Mouse (Mus musculus) midbrain, postnatal 0 days (tissue): Measurements from ENCODE around the gene Krtap19-9b. TPM values are rescaled to one million over a fixed set of nuclear protein-coding genes. Genes with fewer than 3 reads are reported as not detected.

Source experiments
- ATAC-seq: fragments of 200-750 bp; cut with Nextera tagmentation; 2 replicates; pipeline ENCODE4 v1.8.0; 2017; ENCODE audit warnings: moderate number of reproducible peaks, mild to moderate bottlenecking, moderate TSS enrichment, moderate library complexity; ENCODE audit not compliant: low FRiP score
- DNase-seq: peaks from one replicate; pipeline ENCODE4 v3.0.0-alpha.2; 2015; ENCODE audit warnings: low spot score
- H3K27ac ChIP-seq: fragments of 300-500 bp; sonication (generic); 2 replicates; pipeline ENCODE4 v1.5.1; 2014; ENCODE audit warnings: low read depth, mild to moderate bottlenecking, low read length, mixed read lengths
- H3K27me3 ChIP-seq: fragments of 300-500 bp; sonication (generic); 2 replicates; pipeline ENCODE4 v1.6.1; 2014; ENCODE audit warnings: low read length, control low read depth, mixed read lengths; ENCODE audit not compliant: insufficient read depth
- H3K36me3 ChIP-seq: fragments of 300-500 bp; sonication (generic); 2 replicates; pipeline ENCODE4 v1.6.1; 2014; ENCODE audit warnings: low read length, control low read depth, mixed read lengths; ENCODE audit not compliant: insufficient read depth
- H3K4me1 ChIP-seq: fragments of 300-500 bp; sonication (generic); 2 replicates; pipeline ENCODE4 v1.6.1; 2014; ENCODE audit warnings: mild to moderate bottlenecking, control low read depth, antibody characterized with exemption, low read length, mixed read lengths; ENCODE audit not compliant: insufficient read depth
- H3K4me2 ChIP-seq: fragments of 300-500 bp; sonication (generic); 2 replicates; pipeline ENCODE4 v1.6.1; 2014; ENCODE audit warnings: low read depth, mild to moderate bottlenecking, low read length, mixed read lengths; ENCODE audit not compliant: poor library complexity, severe bottlenecking
- H3K4me3 ChIP-seq: fragments of 300-500 bp; sonication (generic); 2 replicates; pipeline ENCODE4 v1.5.1; 2014; ENCODE audit warnings: low read depth, mild to moderate bottlenecking, low read length, moderate library complexity
- H3K9ac ChIP-seq: fragments of 300-500 bp; sonication (generic); replicated peaks from 2 replicates; pipeline ENCODE4 v1.6.1; 2014; ENCODE audit warnings: mild to moderate bottlenecking, low read length, moderate library complexity, mixed read lengths; ENCODE audit not compliant: poor library complexity, severe bottlenecking
- H3K9me3 ChIP-seq: fragments of 300-500 bp; sonication (generic); 2 replicates; pipeline ENCODE4 v1.6.1; 2016; ENCODE audit warnings: low read length, control low read depth
- CTCF ChIP-seq: IDR thresholded peaks from 2 replicates; pipeline ENCODE4 v1.5.1; 2016; ENCODE audit warnings: antibody characterized with exemption, mild to moderate bottlenecking
- WGBS: fragments of 180-500 bp; shearing (Covaris S2); extraction: QIAGEN DNeasy Blood & Tissue Kit; methylation state at CpG from one replicate; pipeline ENCODE4 v1.1.7; 2014; 5-methylcytosine and 5-hydroxymethylcytosine counted together
- polyA plus RNA-seq: library from polyadenylated mRNA; unstranded; fragments of >200 nt; fragmentation: Nextera tagmentation; extraction: Ambion mirVana; gene quantifications from 2 replicates; pipeline ENCODE4 v1.2.1, GENCODE M21; 2015
- total RNA-seq: library from RNA; depleted of rRNA; stranded (reverse); fragments of >200 nt; gene quantifications from 2 replicates; pipeline ENCODE4 v1.2.3, GENCODE M21; 2014; rRNA removed

Krtap19-9b gene
- not detected in 2 replicates for total RNA-seq
- not detected in 2 replicates for polyA plus RNA-seq

DNA sequence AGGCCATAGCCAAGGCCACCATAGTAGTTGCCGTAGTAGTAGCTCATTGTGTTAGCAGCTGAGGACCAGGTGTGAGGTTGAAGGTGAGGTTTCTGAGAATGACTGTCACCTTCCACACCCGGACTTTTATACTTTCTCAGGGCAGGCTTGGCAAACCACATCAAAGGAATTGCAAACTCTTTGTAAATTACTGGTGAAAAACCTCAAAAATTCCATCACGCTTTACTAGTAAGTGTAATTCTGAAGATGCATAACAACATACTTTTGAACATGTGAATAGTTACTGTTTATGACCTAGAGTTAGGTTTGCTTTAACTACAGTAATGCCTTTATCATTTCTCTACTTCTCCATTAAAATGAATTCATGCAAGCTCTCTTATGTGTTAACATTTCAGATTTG is at the start of gene Krtap19-9b:
Krtap19-9b (minus strand) TSS at position 101 of the 400 bp plus-strand sequence.
- H3K36me3 ChIP-seq = no peaks in the 10 kb centered on the region
- H3K4me3 ChIP-seq = no peak within 1 kb of the TSS
- H3K9ac ChIP-seq = no peak within 1 kb of the TSS
- no peak for ATAC-seq
- H3K4me1 ChIP-seq = no peaks in the 10 kb centered on the region
- WGBS = 96% methylated on average over 3 of the region's 3 CpGs
- no peak for DNase-seq
- H3K4me2 ChIP-seq = no peak within 1 kb of the TSS
- no peak within 1 kb of the TSS for H3K27ac ChIP-seq
- 0 out of 2 replicates have a peak, but pooled peaks cover 3% of the 10 kb centered on the region for H3K9me3 ChIP-seq
- no peak for TF ChIP-seq CTCF
- no peaks in the 10 kb centered on the region for H3K27me3 ChIP-seq

DNA sequence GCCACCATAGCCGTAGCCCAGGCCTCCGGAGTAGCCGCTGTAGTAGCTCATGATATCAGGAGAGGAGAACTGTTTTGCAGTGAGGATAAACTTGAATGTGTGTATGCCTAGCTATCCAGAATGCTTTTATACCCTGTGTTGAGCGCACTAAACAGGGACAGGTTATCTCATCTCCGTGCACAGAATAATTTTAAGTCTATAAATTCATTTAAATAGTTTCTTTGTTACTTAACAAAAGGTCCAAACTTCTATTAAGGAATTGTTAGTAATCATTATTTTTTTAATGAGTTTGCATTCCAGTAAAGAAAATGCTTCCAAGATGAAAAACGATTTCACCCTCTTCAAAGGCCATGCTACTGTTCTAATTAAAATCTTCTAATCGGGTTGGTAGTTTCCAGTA is 30.7 kb upstream of the Krtap19-9b start, which contains the start of gene Krtap16-3:
Krtap16-3 (minus strand) TSS at position 101 of the 400 bp plus-strand sequence.
- DNase-seq (no peak), ATAC-seq (no peak)
- Histone ChIP-seq H3K36me3 (no peaks in the 10 kb centered on the region), H3K4me1 (no peaks in the 10 kb centered on the region), H3K27me3 (no peaks in the 10 kb centered on the region), H3K9ac (no peak within 1 kb of the TSS), H3K9me3 (no peaks in the 10 kb centered on the region), H3K4me2 (no peak within 1 kb of the TSS), H3K4me3 (no peak within 1 kb of the TSS), H3K27ac (no peak within 1 kb of the TSS)
- TF ChIP-seq CTCF = no peak
- 89% methylated on average over 7 of the region's 7 CpGs for WGBS

DNA sequence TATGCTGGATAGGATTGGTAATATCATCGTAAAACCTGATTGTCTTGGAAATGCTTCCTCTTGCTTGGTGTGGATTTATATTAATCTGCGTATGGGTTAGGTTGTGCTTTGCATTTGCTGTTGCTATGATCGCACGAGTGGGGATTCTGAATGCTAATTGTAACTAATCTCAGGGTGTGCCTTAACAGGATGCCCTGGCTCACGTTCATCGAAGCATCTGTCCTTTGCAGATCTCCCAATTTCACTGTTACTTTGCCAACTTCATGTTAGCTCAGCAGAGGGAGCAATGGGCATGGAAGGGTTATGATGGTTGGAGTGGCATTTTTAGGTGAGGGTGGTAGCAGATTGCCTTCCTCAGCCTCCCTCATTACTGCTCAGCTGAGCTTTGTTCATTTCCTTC is 9.0 kb upstream of the Krtap19-9b start:
- H3K36me3 ChIP-seq = no peaks in the 10 kb centered on the region
- H3K9me3 ChIP-seq = no peaks in the 10 kb centered on the region
- H3K27me3 ChIP-seq = no peaks in the 10 kb centered on the region
- no peak overlapping the region for H3K27ac ChIP-seq
- no peak overlapping the region for H3K4me2 ChIP-seq
- TF ChIP-seq CTCF = no peak
- WGBS = 67% methylated on average over 6 of the region's 6 CpGs
- H3K4me3 ChIP-seq = no peak overlapping the region
- DNase-seq = peak; percentile 49
- no peak for ATAC-seq
- no peak overlapping the region for H3K9ac ChIP-seq
- H3K4me1 ChIP-seq = no peaks in the 10 kb centered on the region

DNA sequence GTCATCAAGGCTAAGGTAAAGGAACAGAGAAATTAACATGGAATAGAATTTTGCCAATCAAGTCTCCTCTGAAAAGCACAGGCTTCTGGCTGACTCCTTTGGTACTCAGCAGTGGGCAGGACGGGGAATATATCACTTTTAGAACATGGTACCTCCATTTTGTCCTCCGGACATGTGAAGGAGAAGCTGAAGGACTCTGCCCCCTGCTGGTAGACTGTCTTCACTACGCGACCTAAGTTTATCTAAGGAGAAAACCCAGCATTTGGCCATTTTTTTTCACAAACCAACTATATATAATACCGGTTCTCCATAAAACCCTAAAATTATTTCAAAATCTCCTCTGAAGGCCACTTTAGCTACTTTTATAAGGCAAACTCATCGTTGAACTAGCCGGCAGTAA is 6.2 kb upstream of the Krtap19-9b start:
- no peaks in the 10 kb centered on the region for H3K9me3 ChIP-seq
- H3K4me1 ChIP-seq = no peaks in the 10 kb centered on the region
- no peak overlapping the region for H3K4me2 ChIP-seq
- no peaks in the 10 kb centered on the region for H3K36me3 ChIP-seq
- TF ChIP-seq CTCF = peak; percentile 45
- no peaks in the 10 kb centered on the region for H3K27me3 ChIP-seq
- DNase-seq = no peak
- 84% methylated on average over 7 of the region's 7 CpGs for whole genome bisulfite sequencing
- no peak for ATAC-seq
- no peak overlapping the region for H3K9ac ChIP-seq
- H3K27ac ChIP-seq = no peak overlapping the region
- H3K4me3 ChIP-seq = no peak overlapping the region

DNA sequence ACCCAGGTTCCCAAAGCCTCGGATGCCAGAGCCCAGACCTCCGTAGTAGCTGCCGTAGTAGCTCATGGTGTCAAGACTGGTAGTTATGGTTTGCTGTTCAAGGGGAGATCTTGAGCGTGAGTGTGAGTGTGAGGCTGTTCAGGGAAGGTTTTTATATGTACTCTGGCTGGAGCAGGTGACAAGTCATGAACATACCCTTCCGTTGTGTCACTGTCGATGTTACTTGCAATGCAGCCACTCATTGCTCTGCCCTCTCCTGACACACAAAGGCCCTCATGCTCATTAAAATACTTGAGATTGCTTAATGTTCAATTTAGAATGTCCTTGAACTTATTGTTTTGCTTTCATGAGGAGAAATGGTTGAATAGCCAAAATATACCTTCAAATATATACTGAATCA is 35.7 kb downstream of the Krtap19-9b start, which contains the start of gene Krtap19-5:
Krtap19-5 (minus strand) TSS at position 101 of the 400 bp plus-strand sequence.
- H3K9ac ChIP-seq = no peak within 1 kb of the TSS
- ATAC-seq = no peak
- no peak within 1 kb of the TSS for H3K4me2 ChIP-seq
- H3K27me3 ChIP-seq = no peaks in the 10 kb centered on the region
- no peak within 1 kb of the TSS for H3K27ac ChIP-seq
- H3K9me3 ChIP-seq = no peaks in the 10 kb centered on the region
- no peak for DNase-seq
- no peaks in the 10 kb centered on the region for H3K4me1 ChIP-seq
- TF ChIP-seq CTCF = no peak
- H3K4me3 ChIP-seq = no peak within 1 kb of the TSS
- 93% methylated on average over 6 of the region's 6 CpGs for WGBS
- no peaks in the 10 kb centered on the region for H3K36me3 ChIP-seq

DNA sequence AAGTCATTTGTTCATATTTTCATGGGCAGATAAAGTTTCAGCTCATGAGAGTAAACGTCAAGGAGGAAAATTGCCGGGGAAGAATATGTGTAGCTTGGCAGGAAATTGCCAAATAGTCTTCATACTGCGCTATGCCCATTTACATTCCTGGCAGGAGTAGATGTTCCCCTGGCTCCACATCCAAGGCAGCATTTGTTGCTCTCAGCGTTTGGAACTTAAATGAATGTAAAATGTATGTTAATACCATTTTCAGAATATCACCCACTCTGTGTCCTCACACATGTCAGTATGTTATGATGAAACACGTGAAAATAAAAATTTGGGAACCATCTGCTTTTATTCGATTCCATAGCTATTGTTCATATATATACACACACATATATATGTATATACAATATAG is 45.2 kb downstream of the Krtap19-9b start:
- no peak for DNase-seq

More for the DNA sequence above, 45.2 kb downstream of the Krtap19-9b start:
- no peaks in the 10 kb centered on the region for H3K36me3 ChIP-seq
- TF ChIP-seq CTCF = no peak
- no peak overlapping the region for H3K27ac ChIP-seq
- no peak for ATAC-seq
- H3K27me3 ChIP-seq = no peaks in the 10 kb centered on the region
- 92% methylated on average over 6 of the region's 6 CpGs for WGBS
- H3K9me3 ChIP-seq = no peaks in the 10 kb centered on the region
- H3K9ac ChIP-seq = no peak overlapping the region
- no peak overlapping the region for H3K4me3 ChIP-seq
- H3K4me2 ChIP-seq = no peak overlapping the region
- H3K4me1 ChIP-seq = no peaks in the 10 kb centered on the region
